Mouse (Mus musculus): ENCODE results near the gene C1qtnf2.

Gene C1qtnf2

DNA sequence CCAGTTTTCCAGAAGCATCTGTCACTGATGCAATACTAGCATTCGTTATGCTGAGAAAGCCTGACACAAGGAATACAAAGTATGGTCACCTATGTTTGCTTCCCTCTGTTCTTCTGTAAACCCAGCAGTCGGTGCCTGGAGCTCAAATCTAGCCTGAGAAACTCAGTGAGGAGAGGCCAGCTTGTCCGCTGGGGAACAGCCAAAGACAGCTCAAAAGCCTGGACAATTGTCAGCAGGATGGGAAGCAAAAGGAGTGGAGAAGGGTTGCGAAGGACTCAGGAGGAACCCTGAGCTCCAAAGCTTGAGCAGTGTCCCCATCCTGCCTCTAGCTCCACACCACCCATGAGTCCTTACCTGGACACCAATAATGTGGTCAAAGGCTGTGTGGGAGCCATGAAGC lies 10.0 kb downstream of the C1qtnf2 start:
- DNase-seq = peak; percentile 63

DNA sequence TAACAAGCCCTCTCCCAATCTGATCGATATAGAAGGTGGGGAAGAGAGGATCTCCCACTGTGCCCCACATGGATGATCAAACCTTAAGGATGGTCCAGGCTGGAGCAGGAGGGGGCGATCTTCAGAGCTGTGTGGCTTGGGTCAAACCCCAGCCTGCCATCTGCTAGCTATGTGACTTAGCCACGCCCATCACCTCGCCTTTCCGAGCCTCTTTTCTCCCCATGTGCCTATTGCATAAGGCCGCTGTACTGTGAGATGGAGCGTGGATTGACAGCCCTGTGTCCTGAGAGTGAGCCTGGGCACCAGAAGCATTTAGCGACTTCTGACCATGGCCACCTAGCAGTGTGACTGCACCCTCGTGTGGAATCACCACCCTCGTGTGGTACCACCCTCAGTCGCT lies 10.6 kb downstream of the C1qtnf2 start:
- DNase-seq = no peak

DNA sequence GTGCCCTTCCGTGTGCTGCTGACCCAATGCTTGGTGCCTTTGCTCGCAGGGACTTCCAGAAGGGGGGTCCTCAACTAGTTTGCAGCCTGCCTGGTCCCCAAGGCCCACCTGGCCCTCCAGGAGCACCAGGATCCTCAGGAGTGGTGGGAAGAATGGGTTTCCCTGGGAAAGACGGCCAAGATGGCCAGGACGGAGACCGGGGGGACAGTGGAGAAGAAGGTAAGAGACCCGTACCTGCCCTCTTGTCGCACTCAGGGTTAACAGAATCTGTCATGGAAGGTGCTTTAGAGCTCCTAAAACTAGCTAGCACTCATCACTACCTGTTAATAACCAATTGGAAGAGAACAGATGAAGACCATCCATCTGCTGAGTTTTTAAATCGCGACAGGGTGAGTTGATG lies 11.8 kb downstream of the C1qtnf2 start:
- DNase-seq = no peak

DNA sequence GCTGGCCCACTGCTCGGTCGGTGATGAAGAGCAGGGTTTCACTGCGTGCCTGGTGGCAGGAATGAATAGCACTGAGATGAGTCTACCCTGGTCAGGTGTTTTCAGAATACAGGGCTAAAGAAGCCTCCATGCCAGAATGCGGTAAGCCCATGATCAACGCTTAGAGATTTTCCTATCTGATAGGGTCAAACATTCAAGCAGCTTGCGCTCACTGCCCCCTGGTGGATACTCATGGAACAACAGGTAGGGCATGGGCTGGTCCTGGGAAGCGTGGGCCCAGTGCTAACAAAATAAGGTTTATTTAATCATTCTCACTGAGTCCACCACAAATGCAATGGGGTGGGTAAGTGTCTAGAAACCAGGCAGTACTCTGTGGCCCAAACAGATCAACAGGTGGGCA lies 18.6 kb downstream of the C1qtnf2 start:
- DNase-seq = peak; percentile 86

DNA sequence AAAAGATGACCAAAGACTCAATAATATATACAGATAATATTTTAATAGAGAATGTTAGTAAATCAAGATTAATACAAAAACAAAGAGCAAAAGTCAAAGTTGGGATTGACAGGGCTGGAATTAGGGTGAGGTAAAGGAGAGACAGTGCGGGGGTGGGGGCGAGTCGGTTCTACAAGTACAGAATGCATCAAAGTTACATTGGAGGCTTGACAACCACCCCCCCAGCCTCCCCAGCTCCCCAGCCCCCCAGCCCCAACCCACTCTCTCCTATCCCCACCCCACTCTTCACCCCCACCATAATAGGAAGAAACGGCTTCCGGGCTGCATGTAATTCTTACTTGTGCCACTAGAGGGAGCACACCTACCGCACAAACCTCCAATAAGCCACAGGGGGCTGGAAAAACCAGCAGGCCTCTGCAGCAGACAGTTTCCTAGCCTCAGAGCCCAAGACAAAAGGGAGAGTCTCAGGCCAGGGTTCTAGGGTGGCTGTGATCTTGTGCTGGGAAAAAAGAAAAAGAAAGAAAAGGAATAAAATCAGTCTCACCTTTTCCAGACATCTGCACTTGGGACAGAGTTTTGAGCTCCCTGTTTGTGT lies 19.8 kb downstream of the C1qtnf2 start:
- peak; percentile 82 for DNase-seq

DNA sequence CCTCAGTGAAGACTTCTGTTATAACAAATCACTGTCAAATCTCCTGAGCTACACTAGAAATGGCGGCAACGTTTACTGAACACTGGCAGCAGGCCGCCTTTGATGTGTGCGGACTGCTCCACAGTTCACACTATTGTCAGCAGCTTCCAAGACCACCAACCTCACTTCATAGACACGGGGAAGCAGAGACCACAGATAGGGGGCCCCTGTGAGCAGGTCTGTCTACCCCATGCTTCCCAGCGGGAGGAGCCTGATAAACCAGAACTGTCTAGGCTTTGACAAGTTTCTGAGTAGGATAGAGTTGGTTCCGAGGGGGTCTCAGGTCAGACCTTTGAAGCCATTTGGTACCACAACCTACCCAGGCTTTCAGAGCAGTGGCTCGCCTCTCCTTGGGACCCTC lies 21.0 kb downstream of the C1qtnf2 start:
- DNase-seq = no peak

DNA sequence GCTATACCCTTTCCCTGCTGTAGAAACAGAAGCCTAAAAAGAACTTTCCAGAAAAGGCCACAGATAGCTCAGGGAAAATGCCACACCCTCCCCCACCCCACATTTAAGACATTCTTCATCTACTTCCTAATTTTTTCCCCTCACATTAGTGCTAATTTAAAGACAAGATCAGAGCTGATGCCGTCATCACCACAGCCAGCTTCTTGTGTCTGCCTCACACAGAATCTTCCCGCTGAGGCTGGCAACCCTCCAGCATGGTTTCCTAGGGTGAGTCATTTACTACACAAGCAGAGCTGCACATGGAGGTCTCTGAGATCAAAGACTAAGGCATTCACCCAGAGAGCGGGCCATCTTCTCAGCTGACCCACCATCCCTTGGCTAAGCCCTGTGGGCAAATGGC lies 21.5 kb downstream of the C1qtnf2 start:
- peak; percentile 76 for DNase-seq

DNA sequence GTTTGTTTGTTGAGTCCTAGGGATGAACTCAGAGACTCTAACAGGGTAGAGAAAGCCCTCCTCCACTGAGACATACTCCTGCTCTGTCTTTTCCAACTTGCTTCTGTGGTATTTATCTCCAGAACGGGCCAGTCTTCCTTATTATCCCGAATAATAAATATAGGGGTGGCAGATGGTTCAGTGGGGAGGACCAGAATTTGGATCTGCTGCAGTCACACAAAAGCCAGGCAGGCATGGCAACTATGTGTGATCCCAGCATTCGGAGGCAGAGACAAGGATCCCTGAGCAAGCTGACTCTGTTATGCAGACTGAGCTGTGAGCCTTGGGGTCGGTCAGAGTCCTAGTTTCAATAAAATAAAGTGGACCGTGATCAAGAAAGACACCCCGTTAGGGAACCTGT lies 27.2 kb downstream of the C1qtnf2 start:
- DNase-seq = no peak

DNA sequence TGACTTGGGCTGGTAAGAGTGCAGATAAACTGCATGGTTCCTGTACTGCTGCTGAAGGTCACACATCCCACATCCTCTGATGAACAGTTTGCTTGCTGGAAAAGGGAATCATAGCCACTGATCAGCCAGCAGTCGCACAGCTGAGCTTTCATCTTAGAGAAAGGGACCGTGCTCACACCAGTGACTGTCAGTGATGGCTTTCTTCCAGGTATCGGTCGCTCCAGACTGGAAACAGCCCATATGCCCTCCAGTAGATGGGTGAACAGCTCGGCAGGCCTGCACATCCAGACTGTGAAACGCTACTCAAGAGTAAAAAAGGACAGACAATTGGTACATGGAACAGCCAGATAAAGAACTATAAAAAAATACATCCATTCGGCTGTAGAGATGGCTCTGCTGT lies 31.1 kb downstream of the C1qtnf2 start:
- DNase-seq = no peak

DNA sequence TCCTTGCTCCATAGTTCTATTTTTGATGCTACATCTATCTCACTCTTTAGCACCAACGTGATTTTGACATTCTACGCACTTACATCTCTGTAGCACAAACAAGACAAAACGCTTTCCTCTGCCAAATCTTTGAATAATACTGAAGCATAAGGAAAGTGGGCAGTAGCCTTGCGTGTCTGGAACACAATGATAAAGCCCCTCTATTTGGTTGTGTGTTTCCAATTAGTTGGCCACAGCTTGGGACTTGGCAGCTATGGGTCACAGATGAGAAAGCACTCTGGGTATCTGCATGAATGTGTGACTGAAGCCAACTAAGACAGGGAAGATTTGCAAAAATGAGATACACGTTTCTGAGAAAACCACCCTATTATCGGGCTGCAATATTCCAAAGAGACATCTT lies 33.9 kb downstream of the C1qtnf2 start:
- no peak for DNase-seq

DNA sequence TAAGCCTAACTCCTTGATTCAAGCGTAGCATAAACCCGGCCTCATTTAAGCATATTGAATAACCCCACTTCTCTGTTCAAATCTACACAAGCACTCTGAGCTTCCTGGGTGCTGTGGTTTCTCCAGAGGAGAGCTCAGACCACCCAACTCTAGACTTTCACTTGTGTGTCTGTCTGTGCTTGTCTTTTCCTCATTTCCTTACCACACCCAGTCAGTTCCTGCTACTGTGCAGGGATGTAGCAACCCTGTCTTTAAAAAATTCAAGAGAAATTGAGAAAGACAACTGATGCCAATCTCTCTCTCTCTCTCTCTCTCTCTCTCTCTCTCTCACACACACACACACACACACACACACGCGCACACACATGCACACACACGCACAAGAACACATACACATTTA lies 35.8 kb downstream of the C1qtnf2 start:
- no peak for DNase-seq

DNA sequence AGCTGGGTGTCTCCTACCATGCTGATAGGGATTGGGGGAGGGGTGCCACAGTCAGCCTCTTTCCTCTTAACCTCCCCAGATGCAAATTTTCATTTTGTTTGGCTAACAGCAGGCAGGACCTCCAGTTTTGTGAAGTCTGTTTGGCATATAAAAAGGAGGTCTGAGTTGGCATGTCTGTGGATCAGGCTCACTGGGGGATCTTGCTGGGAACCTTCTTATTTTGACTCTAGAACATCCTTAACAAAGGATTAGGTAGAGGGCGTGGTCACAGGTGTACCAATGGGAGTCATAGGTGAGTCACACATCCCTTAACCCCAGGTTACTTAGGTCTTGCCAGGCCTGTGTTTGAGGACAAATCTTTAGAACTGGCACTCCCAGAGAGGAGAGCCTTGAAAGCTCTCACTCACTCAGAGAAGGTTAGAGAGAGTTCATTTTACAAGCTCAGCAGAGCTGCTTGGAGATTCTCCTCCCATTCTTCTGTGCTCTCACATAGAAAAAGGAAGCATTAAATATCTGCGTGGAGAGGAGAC lies 38.6 kb downstream of the C1qtnf2 start:
- no peak for DNase-seq

DNA sequence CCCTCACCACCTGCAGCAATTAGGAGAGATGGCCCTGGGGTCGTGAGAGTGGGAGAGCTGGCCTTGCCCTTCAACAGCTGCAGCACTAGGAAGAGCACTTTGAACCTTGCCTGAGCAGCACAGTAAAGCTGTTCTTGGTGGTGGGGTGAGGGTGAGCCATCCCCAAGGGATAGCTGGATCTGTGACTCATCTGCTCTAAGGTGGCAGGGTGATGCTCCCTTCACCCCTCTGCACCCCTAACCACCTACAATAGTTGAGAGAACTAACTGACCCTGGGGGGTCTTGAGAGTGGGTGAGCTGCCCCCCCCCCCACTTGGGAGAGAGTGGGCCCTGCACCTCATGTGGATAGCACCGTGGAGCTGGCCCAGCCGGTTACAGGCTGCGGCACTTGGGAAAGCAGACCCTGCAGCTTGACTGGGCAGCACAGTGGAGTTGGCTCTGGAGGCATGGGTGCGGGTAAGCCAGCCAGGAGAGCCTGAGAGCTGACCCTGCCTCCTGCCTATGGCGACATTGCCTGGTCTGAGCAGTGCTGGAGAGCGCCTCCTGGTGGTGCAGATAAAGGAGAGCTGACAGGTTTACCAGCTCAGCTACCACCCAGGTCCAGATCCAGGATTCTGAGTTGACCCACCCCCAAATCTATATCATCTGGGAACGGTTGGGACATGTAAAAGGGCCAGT lies 42.4 kb downstream of the C1qtnf2 start:
- peak; percentile 71 for DNase-seq

DNA sequence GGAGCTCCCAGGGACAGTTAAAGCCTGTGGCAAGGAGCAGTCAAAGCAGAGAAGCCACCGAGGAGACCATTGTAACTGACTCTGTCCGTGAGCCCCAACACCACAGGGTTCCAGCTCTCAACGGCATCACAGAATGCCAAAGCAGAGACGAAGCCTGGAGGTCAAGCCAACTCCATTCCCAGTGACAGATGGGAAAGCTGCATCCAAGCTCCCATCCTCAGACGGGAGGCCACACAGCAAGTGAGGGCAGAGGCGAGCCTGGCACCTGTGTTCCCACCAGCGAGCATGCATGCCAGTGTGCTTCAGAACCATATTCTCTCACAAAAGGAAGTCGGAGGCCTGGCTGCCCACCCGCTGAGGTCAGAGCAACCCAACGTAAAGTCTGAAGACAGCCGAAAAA lies 43.6 kb downstream of the C1qtnf2 start:
- DNase-seq = no peak

DNA sequence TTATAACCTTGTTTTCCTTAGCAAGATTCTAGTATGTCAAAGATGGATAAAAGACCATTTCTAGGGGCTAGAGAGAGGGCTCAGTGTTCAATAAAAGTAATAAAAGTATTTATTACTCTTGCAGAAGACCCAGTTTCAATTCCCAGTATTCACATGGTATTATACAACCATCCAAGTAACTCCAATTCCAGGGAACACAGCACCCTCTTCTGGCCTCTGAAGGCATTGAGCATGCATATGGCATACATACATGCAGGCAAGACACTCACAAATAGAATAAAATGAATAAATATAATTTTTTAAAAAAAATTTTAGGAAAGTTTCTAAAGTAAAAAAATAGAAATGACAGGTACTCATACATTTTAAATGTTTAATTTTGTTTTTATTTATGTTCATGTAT lies 44.0 kb downstream of the C1qtnf2 start:
- DNase-seq = no peak

DNA sequence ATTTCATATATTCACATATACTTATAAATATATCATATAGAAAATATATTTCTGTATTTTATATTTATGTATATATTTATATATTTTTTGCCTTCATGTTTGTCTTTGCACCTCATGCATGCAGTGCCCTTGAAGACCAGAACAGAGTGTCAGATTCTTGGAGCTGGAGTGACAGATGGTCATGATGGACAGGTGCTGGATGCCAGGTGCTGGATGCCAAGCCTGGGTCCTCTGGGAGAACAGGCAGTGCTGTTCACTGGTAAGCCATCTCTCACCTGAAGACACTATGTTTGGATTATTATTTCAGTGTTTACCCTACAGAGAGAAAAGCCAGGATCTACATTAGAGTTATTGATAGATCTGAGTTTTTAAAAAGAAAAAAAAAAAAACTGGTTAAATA lies 44.7 kb downstream of the C1qtnf2 start:
- no peak for DNase-seq

DNA sequence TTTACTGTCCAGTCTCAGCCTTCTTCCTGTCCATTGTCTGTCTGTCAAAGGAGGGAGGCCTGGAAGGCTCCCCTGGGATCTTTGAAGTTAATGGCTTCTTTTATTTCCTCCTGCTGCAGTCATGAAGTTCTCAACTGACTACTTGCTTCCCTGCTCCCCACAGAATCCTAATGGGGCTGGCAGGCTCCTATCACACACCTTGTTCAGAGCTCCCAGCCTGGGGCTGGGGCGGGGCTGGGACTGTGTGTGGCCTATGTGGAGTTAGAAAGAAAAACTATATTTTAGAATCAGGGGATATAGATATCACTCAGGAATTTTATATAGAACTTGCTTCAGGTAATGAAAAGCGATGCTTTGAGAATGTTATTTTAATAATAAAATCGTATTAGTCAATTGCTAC lies 46.4 kb downstream of the C1qtnf2 start:
- no peak for DNase-seq

DNA sequence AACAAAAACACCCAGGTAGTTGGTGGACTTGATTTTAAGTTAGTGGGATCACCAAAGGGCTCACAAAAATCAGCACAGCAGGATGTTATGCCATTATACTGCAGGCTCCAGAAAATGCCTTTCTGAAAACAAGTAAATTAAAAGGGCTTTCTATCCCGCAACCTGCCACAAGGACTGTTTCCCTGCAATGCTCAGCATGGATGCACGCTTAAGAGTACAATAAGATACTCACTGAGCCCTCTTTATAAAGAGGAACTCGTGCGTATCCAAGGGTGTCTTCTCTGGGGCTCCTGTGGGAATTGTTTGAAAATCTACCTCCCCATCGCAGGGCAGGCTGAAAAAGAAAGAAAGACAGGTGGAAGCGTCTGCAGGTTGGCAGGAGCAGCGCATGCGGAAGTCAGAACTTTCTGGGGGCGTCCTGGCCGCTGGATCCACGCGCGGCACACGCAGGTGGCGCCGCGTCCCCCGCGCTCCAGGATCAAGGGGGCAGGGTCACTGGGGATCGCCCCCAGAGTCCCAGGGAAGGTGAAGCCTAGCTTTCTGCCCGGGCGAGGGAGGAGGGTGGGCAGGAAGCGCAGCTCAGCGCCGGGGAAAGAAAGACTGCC lies 54.1 kb downstream of the C1qtnf2 start:
- DNase-seq = peak; percentile 22

DNA sequence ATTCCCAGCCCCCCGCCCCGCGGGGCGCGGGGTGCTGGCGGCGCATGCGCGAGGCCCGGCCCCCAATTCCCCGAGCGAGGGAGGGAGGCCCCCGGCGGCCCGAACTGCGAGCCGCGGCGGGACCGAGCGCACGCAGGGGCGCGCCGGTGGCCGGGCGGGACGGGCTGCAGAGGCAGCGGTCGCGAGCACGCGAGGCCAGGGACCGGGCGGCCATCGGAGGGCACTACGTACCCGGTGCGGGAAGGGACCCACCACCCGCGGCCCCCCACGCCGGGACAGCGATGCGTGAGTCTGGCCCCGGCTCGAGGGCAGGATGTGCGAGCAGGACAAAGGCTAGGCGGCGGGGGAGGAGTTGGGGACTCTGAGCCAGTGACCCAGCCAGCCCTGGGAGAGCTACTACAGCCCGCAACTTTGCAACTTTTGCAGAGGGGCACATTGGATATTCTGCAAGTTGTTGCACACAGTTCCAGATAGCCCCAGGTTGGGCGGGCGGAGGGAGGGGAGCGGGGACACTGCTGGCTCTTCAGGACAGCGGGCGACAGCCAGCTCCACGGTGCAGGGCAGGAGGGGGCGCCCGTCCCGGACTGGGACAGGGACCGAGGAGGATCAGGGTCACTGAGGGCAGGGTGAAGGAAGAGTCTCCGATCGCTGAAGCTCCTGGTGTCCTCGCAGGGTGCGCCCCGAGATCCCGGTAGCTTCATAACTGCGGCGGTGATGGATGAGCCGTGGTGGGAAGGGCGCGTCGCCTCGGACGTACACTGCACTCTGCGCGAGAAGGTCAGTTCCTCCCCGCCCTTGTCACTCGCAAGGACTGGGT lies 54.8 kb downstream of the C1qtnf2 start, which contains the start of gene Ccnjl:
Gene Ccnjl, plus strand, starts transcription at position 102 of the 817 bp plus-strand sequence.
- DNase-seq = peak; percentile 81

DNA sequence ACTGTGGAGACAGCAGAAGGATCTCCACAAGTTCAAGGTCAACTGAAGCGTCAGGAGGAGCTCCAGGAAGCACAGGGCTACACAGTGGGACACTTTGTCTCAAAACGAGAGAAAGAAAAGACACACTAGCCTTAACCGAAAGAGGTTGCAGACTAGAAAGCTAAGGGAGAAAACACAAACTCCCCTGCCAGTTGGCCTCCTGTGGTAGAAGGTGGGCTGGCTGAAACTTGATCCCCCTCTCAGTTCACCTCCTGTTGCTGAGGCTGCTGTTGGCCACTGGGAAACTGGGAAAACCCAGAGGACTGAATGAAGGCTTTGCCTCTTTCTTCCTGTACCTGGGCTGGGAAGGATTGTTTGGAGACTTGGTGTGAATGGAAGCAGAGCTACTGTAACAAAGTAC lies 56.0 kb downstream of the C1qtnf2 start:
- DNase-seq = no peak

DNA sequence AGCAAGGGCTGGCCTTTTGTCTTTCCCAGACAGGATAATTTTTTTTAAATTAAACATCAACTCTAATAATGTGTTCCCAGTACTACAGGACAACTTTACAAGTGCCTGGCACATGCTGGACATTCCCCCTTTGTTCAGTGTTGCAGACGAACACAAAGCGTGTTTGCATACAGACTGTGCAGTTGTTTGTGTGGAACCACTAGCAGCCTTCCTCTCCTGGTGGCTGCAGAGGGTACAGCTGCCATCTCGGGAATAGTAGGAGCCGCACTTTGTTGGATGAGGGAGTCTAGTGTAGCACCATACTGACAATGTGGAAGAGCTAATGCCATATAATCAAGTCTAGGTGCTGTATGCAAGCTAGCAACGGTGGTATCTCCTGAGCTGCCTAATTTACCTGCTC lies 57.5 kb downstream of the C1qtnf2 start:
- peak; percentile 36 for DNase-seq

DNA sequence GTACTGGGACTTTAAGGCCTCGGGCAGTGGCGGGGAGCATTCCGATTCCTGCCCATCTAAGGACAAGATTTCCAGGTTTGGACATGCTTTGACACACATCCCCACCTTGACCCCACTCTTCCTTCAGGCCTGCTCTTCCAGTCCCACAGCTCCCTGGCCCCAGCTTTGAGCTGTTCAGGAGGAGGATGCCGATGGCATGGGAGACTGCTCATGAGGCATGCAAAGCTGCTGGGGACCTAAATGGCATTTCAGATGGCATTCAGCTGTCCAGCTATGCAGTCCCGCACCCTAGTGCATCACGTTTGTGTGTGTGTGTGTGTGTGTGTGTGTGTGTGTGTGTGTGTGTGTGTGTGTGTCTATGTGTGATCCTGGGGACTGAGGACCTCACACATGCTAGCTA lies 63.0 kb downstream of the C1qtnf2 start:
- no peak for DNase-seq

DNA sequence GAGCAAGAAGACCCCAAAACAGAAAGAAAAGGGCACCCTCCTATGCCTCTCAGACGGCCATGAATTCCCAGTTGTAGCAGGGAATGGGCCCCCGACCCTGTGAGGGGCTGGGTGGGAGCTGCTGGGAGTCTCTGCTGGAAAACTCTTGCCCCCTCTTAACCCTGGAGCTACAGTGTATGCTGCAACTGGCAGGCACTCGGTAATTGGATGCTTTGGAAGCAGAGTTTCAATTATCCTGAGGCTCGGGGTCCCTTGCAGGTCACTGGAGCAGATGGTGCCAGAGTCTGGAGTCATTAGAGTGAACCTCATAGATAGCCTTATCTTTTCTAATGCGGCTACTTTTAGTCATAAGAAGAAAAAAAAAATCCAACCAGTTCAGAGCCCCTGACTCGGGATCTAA lies 65.8 kb downstream of the C1qtnf2 start:
- DNase-seq = no peak

All from lung, postnatal 10 days (tissue).